Mouse (Mus musculus) spleen, postnatal 36 days (tissue): ENCODE measurements around the gene Gm21887.
"Not testable (repeated sequence)": the region's sequence is repeated elsewhere in the genome, so short reads cannot be mapped to it uniquely, and the experiment has no call there.

Experiments used
- DNase-seq, 2 experiments: peaks; one replicate each; pipeline ENCODE4 v3.0.0; 2022; ENCODE audit warnings: low spot score in 2 of 2, mixed read lengths in 1 of 2

Gene Gm21887

DNA sequence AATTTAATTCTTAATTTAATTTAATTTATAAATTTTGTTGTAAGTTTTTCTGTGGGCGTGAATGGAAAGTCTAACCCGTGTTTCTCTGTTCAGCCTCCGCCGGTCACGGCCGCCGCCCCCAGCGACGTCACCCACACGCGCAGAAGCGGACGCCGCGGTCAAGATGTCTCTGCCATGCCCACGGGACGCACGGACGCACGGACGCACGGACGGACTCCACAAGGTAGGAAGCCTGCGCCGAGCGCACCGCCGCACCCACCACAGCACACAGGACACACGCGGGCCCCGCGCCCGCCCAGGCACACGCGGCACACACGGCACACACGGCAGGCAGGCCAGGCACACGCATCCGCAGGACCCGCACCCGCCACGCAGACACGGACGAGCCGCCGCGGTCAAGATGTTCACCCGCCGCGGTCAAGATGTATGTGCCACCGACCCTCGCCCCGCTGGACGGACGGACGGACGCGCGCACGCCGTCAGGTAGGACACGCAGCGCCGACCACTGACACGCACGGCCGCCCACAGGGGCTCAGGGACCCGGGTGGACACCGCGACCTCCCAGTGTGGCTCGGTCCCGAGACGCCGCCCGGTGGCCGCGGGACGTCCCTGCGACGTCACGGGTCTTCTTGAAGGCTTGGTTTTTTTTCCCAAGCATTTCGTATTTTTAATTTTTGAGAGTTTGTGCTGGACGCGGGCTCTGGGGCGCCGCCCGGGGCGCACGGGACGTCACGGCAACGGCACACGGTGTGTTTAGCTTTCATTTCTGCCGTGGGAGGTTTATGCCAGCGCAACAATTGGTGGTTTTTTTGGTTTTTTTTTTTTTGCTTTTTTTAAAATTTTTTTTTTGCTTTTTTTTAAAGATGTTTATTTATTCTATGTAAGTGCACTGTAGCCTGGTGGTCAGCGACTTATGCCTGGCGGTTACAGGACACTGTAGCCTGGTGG, 1.4 kb downstream of the Gm21887 start:
- peak; percentile 63 to 71 for DNase-seq

DNA sequence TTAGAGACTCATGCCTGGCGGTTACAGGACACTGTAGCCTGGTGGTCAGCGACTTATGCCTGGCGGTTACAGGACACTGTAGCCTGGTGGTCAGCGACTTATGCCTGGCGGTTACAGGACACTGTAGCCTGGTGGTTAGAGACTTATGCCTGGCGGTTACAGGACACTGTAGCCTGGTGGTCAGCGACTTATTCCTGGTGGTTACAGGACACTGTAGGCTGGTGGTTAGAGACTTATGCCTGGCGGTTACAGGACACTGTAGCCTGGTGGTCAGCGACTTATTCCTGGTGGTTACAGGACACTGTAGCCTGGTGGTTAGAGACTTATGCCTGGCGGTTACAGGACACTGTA, 2.0 kb downstream of the Gm21887 start:
- DNase-seq: not testable (repeated sequence)

DNA sequence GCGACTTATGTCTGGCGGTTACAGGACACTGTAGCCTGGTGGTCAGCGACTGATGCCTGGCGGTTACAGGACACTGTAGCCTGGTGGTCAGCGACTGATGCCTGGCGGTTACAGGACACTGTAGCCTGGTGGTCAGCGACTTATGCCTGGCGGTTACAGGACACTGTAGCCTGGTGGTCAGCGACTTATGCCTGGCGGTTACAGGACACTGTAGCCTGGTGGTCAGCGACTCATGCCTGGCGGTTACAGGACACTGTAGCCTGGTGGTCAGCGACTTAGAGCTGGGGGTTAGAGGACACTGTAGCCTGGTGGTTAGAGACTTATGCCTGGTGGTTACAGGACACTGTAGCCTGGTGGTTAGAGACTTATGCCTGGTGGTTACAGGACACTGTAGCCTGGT, 4.0 kb downstream of the Gm21887 start:
- DNase-seq: not testable (repeated sequence)

DNA sequence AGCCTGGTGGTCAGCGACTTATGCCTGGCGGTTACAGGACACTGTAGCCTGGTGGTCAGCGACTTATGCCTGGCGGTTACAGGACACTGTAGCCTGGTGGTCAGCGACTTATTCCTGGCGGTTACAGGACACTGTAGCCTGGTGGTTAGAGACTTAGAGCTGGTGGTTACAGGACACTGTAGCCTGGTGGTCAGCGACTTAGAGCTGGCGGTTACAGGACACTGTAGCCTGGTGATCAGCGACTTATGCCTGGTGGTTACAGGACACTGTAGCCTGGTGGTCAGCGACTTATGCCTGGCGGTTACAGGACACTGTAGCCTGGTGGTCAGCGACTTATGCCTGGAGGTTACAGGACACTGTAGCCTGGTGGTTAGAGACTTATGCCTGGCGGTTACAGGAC, 4.6 kb downstream of the Gm21887 start:
- DNase-seq: not testable (repeated sequence)

DNA sequence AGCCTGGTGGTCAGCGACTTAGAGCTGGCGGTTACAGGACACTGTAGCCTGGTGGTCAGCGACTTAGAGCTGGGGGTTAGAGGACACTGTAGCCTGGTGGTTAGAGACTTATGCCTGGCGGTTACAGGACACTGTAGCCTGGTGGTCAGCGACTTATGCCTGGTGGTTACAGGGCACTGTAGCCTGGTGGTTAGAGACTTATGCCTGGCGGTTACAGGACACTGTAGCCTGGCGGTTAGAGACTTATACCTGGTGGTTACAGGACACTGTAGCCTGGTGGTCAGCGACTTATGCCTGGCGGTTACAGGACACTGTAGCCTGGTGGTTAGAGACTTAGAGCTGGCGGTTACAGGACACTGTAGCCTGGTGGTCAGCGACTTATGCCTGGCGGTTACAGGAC, 6.4 kb downstream of the Gm21887 start:
- DNase-seq: not testable (repeated sequence)

DNA sequence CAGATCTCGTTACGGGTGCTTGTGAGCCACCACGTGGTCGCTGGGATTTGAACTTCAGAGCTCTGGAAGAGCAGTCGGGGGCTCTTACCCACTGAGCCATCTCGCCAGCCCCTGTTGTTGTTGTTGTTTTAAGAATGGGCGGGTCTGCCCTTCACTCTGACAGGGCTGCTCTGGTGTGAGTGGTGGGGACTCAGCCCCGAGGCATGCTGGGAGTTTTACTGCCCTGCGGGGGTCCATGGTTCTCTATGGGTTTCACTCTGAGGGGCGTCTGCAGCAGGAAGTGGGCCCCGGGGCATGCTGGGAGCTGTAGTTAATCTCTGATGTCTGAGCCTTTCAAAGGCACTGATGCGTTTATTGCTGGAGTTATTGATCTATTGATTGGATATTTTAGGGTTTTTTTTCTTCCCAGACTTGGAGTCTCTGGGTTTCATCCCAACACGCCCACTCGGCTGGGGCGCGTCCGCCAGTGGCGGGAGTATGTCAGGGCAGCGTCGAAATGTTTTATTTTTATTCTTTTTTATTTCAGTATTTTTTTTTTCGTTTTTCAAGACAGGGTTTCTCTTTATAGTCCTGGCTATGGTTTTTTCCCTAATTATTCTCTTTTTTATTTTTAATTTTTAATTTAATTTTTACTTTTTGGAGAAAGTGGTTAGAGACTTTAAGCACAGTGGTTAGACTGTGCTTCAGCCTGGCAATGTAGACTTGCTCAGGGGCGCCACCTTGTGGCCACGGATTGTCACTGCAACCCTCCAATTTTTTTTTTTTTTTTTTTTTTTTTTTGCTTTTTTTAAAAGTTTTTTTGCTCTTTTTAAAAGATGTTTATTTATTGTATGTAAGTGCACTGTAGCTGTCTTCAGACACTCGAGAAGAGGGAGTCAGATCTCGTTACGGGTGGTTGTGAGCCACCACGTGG, 8.1 kb downstream of the Gm21887 start:
- peak; percentile 73 to 78 for DNase-seq

DNA sequence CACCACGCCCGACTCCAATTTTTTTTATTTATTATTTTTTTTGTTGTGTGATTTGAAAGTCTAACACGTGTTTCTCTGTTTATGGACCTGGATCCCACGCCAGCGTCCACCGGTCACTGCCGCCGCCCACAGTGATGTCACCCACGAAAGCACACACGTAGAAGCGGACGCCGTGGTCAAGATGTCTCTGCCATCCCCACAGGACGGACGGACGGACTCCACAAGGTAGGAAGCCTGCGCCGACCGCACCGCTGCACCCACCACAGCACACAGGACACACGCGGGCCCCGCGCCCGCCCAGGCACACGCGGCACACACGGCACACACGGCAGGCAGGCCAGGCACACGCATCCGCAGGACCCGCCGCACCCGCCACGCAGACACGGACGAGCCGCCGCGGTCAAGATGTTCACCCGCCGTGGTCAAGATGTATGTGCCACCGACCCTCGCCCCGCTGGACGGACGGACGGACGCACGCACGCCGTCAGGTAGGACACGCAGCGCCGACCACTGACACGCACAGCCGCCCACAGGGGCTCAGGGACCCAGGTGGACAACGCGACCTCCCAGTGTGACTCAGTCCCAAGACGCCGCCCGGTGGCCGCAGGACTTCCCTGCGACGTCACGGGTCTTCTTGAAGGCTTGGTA, 9.2 kb downstream of the Gm21887 start:
- DNase-seq: peak; percentile 58 to 59

DNA sequence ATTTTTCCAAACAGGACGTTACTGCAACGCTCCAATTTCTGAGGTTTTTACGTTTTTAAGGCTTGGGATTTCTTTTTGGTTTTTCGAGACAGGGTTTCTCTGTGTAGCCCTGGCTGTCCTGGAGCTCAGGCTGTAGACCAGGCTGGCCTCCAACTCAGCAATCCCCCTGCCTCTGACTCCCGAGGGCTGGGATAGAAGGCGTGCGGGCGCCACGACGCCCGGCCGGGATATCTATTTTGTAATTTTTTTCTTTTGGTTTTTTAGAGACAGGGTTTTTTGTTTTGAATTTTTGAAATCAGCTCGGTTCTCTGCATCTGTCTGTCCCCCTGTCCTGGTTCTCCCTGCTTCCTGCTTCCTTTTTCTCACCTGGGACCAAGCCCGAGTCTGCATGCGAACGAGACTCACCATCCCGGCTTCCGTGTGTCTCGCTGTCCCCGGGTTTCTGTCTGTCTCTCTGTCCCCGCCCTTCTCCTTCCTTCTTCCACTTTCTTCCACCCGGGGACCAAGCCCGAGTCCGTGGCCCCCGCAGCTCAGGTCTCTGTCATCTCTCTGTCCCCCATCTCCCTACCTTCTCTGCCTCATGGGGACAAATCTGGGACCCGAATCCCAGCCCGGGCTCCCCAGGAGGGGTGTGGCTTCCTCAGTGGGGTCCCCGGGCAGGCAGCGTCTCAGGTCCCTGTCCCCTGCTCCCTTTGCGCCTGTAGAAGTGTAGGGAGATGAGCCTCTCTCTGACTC, 9.9 kb downstream of the Gm21887 start:
- peak in 1 of 2 experiments; percentile 42 for DNase-seq

DNA sequence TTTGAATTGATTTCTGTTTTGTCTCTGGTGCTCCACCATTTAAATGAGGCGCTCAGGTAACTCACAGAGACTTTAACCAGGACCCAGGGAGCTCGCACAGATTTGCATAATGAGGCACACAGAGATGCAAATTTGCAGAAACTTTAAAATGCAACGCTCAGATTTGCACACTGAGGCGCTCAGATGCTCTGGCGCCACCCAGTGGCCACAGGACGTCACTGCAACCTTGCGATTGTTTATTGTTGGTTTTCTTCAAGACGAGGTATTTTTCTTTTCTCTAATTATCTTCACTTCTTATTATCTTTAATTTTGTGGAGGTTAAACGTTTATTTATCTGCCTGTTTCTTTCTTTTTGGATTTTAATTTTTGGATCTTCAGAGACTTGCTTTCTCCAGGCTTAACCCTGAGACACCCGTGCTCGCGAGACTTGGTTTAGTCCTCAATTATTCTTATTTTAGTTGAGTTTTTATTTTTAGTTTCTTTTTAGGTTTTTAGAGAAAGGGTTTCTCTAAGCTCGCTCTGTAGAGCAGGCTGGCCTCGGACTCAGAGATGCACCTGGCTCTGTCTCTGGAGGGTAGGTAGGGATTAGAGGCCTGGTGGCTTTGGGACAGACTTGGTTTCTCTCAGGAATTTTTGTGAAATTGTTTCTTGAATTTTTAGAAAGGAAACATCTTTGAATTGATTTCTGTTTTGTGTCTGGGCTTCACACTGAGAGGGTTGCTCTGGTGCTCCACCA, 10.7 kb downstream of the Gm21887 start:
- peak; percentile 80 to 92 for DNase-seq

DNA sequence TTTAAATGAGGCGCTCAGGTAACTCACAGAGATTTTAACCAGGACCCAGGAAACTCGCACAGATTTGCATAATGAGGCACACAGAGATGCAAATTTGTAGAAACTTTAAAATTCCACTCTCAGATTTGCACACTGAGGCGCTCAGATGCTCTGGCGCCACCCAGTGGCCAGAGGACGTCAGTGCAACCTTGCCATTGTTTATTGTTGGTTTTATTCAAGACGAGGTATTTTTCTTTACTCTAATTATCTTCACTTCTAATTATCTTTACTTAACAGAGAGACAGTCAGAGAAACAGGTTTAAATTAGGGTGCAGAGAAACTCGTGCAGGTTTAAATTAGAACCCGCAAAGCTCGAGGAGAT, 11.2 kb downstream of the Gm21887 start:
- peak; percentile 37 to 58 for DNase-seq

DNA sequence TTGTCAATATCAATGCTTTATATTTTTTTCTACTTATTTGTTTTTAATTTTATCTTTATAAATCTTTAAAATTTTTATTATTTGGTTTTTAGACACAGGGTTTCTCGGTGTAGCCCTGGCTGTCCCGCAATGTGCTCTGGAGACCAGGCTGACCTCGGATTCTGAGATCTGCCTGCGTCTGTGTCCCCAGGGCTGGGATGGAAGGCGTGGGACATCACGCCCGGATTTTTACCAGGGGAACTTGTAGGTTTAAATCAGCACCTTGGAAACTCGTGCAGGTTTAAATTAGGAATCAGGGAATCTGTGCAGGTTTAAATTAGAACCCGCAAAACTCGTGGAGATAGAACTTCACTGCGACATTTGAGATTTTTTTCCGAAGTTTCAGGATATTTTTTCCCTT, 11.7 kb downstream of the Gm21887 start:
- peak in 1 of 2 experiments; percentile 6 for DNase-seq

DNA sequence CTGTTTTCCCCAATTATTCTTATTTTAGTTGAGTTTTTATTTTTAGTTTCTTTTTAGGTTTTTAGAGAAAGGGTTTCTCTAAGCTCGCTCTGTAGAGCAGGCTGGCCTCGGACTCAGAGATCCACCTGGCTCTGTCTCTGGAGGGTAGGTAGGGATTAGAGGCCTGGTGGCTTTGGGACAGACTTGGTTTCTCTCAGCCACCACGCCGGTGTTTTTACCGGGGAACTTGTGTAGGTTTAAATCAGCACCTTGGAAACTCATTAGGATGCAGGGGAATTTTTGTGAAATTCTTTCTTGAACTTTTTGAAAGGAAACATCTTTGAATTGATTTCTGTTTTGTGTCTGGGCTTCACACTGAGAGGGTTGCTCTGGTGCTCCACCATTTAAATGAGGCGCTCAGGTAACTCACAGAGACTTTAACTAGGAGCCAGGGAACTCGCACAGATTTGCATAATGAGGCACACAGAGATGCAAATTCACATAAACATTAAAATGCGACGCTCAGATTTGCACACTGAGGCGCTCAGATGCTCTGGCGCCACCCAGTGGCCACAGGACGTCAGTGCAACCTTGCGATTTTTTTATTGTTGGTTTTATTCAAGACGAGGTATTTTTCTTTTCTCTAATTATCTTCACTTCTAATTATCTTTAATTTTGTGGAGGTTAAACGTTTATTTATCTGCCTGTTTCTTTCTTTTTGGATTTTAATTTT, 12.4 kb downstream of the Gm21887 start:
- DNase-seq: peak; percentile 11 to 55
